Mouse (Mus musculus): ENCODE measurements around the gene Rexo5. TPM values are rescaled to one million over a fixed set of nuclear protein-coding genes. Genes with fewer than 3 reads are reported as not detected.

Rexo5 gene
- total RNA-seq (2021), result 1 to 10 TPM; 1.7 to 2.2 TPM
- long read RNA-seq, experiment 1, partial matches to known transcripts, result 1 of 3 reads
- long read RNA-seq, experiment 1, other reads (novel, unspliced or antisense), result 2 of 3 reads
- long read RNA-seq, experiment 2, result 0 reads

DNA sequence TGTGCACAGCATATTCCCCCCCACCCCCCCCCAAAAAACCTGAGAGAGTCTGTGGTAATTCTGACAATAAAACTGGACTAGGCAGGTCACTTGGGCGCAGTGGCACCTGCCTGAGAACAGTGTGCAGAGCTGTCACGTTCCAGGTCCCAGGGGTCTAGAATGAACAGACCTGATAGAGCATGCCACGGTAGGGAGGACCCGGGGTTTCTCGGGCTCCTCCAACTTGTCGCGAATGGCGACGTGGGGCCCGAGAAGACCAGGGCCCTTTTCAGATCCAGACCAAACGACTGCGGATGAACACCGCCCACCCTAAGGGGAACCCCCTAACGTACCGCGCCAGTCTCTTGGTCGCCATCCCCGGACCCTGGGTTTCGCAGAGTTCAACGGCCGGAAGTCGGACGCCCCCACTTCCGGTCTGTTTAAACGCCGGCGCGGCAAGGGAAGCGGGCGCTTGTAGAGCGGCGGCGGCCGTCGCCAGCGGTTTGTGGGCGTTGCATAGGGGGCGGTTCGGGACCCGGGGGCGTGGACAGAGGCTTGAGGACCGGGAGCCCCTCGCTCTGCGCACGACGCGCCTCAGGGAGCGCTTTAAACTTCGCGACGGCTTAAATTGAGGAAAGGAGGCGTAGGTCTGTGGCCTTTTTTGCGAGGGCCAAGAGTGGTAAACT, at the start of gene Rexo5, which contains the start of gene Eri2:
Gene Rexo5, plus strand, starts transcription at position 421 of the 665 bp plus-strand sequence.
Gene Eri2, minus strand, starts transcription at position 473 of the 665 bp plus-strand sequence.
- H3K27ac ChIP-seq, result peak within 1 kb of the TSS; percentile 86

DNA sequence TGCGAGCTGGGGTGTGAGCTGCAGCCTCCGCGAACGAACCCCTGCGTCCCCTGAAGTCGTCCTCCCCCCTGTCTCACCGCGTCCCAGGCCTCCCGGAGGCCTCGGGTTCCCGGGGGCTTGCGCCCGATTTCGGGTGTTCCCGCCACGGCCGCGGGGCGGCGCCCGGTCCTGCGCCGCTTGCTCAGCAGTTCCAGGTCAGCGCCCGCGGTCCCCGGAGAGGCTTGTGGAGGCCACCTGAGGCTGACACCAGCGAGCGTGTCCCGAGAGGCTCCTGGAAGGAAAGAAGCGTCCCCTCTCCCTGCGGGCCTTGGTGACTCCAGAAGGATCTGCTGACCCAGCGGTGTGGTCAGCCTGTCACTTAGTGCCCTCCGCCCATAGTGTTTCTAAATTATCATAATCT, 49.5 kb upstream of the Rexo5 start:
- no peak for DNase-seq (ENCODE audit: low spot score in 2 of 2)
- H3K27ac ChIP-seq, result no peak overlapping the region
- TF ChIP-seq CTCF (conservative IDR thresholded peaks at IDR 0.05), result peak; percentile 49
- no peak overlapping the region for H3K4me3 ChIP-seq

More for the DNA sequence above, at the start of gene Rexo5, which contains the start of gene Eri2:
- TF ChIP-seq CTCF (conservative IDR thresholded peaks at IDR 0.05), result no peak
- H3K4me3 ChIP-seq, result peak within 1 kb of the TSS; percentile 63
- peak; percentile 45 to 73 for DNase-seq (ENCODE audit: low spot score in 2 of 2)

DNA sequence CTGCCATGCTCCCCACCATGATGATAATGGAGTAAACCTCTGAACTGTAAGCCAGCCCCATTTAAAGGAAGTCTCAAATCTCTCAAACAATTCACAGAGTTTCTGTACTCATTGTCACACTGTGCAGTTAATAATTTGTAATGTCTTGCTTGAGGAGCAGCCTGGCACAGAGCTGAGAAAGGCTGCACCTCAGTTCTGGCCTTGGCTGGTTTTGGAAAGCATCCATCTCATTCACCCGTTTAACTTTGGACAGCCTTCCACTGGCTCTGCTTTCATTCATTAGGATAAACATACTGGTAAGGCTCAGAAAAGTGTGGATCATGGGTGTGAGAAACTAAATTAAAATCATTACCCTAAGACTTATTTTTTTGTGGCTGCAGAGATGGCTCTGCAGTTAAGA, 47.9 kb upstream of the Rexo5 start:
- Histone ChIP-seq H3K4me3 (no peak overlapping the region), H3K27ac (no peak overlapping the region)
- TF ChIP-seq CTCF (conservative IDR thresholded peaks at IDR 0.05), result no peak
- no peak for DNase-seq (ENCODE audit: low spot score in 2 of 2)

DNA sequence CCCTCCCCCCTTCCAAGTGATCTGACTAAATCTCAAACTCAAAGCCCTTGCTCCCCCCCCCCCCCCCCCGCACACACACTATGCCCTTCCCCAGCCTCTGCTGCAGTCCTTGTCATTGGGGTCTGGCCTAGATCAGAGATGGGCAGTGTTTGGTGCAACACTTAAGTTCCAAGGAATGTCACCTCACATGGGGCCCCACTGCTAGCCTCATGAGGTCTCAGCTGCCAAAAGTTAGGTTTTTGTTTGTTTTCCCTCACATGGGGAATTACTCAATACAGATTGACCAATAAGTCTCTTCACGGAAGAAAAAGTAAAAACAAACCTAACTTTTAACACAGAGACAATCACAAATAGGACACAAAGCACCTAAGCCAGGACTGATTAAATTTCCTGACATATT, 45.0 kb upstream of the Rexo5 start:
- Histone ChIP-seq H3K27ac (no peak overlapping the region), H3K4me3 (no peak overlapping the region)
- no peak for TF ChIP-seq CTCF (conservative IDR thresholded peaks at IDR 0.05)
- DNase-seq (ENCODE audit: low spot score in 2 of 2), result no peak

DNA sequence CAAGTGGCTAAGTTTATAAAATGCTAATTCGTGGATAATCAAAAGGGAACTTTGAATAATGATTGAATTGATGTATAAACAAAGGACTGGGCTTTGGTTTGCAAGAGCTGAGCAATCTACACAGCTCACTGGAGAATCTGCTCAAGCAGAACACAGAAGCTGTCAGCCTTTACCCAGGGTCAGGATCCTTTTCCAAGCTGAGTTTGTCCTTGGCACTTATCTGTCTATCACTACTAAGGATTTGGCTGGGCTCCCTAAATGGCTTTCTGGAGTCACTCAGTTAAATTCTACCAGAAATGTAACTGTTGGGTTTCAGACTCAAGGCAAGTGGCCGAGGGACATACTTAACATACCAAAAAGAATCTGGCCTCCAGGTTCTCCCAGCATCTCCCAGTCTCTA, 43.9 kb upstream of the Rexo5 start:
- Histone ChIP-seq H3K4me3 (no peak overlapping the region), H3K27ac (no peak overlapping the region)
- no peak for TF ChIP-seq CTCF (conservative IDR thresholded peaks at IDR 0.05)
- no peak for DNase-seq (ENCODE audit: low spot score in 2 of 2)

DNA sequence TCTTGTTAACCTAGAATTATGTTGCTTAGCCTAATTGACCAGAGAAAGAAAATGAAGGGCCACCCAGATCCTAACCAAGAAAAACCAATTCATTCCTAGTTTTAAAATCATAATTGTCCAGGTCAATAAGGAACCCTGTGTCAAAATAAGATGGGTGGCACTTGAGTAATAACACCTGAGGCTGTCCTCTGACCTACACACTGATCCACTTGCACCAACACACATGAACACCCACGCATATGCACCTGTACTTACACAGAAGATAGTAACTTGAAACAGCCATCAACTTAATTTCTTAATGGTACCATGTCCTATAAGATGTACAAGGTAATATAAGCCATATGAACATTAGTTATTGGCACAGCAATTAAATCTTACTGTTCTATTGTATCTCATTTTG, 40.1 kb upstream of the Rexo5 start:
- H3K27ac ChIP-seq, result no peak overlapping the region
- DNase-seq (ENCODE audit: low spot score in 2 of 2), result no peak
- no peak overlapping the region for H3K4me3 ChIP-seq
- TF ChIP-seq CTCF (conservative IDR thresholded peaks at IDR 0.05), result no peak

DNA sequence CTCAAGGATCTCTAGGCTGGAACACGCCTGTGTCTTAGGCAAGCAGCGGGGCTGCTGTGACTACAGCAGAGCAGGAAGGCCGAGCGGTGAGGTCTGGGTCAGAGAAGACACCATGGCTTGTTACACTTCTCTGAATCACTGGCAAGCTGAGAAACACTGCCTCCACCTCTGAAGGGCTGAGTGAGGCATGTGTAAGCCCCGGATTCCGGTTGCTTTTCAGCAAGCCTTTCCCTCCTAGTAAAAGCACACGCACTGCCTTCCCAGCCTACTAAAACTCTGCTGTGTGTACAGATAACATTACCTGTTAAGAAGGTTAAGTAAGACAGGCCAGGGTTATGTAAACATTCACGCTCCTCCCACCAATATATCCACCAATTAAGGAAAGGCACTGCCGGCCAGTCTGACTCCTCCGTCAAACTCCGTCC, 33.3 kb upstream of the Rexo5 start, which contains the start of gene Acsm3:
Gene Acsm3, plus strand, starts transcription at position 397 of the 425 bp plus-strand sequence.
- TF ChIP-seq CTCF (conservative IDR thresholded peaks at IDR 0.05), result no peak
- DNase-seq (ENCODE audit: low spot score in 2 of 2), result no peak
- Histone ChIP-seq H3K27ac (no peak within 1 kb of the TSS), H3K4me3 (no peak within 1 kb of the TSS)

DNA sequence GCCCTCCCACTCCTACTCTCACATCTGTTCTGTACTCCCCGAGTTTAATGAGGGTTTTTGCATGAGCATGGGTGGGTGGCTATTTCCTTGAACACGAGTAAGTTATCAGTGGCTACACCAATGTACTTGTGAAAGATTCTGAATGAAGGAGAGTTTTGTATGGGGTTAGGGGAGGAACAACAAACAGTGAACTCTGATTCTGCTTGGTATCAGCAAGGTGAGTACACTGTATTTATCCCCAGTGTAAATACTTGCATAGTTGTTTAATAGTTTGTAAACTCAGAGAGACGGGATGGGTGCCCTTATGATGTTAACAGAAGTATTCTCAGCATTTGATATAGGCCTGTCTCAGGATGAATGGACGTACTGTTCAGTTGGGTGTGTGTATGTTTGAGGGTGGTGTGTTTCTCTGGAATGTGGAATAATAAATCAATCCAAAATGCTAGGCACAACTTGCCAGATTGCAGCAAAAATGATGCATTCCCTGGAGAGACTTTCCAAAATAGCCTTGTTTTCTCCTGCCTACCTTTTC, 31.6 kb upstream of the Rexo5 start:
- no peak overlapping the region for H3K4me3 ChIP-seq
- H3K27ac ChIP-seq, result no peak overlapping the region
- no peak for TF ChIP-seq CTCF (conservative IDR thresholded peaks at IDR 0.05)
- DNase-seq (ENCODE audit: low spot score in 2 of 2), result no peak

DNA sequence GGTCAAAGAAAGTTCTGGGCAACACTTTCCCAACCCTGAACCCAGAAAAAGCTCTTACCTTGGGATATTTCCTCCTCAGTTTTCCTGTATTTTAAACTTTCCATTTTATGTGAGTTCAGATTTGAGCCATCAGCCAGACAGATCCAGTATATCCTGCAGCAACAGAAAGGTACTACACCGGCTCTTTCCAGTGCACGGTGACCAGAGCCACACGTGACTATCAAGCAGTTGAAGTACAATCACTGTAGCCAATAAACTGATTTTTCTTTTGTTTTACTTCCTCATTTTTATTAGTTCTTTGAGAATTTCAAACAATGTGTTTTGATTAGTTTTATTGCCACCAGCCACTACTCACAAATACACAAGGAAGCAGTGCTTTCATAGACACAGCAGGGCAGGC, 29.4 kb upstream of the Rexo5 start:
- Histone ChIP-seq H3K27ac (no peak overlapping the region), H3K4me3 (no peak overlapping the region)
- no peak for DNase-seq (ENCODE audit: low spot score in 2 of 2)
- no peak for TF ChIP-seq CTCF (conservative IDR thresholded peaks at IDR 0.05)

DNA sequence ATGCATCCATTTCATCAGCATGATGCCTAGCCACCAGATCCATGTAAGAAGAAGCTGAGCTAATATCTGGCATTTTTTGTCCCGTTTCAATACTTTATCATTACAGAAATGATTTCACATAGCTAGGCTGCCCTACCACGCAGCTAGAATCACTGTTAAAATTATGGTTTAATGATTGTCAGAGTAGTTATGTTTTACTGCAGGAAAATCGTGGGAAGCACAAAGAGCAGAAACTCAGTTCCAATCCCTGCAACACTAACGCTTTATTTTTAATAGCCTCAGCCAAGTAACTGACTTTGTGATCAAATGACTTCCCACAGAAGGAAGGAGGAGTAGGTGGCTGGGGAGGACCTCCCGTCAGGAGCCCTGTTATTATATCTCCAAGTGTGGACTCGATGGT, 26.8 kb upstream of the Rexo5 start:
- Histone ChIP-seq H3K27ac (no peak overlapping the region), H3K4me3 (no peak overlapping the region)
- DNase-seq (ENCODE audit: low spot score in 2 of 2), result no peak
- TF ChIP-seq CTCF (conservative IDR thresholded peaks at IDR 0.05), result no peak

DNA sequence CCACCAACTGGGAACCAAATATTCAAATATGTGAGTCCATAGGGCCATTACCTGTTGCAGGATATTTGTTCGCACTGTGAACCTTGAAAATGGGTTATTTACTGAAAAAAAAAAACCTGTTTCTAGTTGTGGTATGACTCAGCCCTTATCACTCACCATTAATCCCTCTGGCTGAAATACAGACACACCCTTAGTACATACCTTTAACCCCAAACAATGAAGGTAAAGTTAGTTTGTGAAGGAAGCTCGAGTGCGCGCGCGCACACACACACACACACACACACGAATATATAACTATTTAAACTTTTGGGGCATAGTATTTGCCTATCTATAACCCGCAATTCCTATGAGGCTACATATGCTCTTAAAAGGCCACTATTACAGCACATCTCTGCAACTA, 23.9 kb upstream of the Rexo5 start:
- no peak for DNase-seq (ENCODE audit: low spot score in 2 of 2)
- no peak for TF ChIP-seq CTCF (conservative IDR thresholded peaks at IDR 0.05)
- H3K4me3 ChIP-seq, result no peak overlapping the region
- H3K27ac ChIP-seq, result no peak overlapping the region

DNA sequence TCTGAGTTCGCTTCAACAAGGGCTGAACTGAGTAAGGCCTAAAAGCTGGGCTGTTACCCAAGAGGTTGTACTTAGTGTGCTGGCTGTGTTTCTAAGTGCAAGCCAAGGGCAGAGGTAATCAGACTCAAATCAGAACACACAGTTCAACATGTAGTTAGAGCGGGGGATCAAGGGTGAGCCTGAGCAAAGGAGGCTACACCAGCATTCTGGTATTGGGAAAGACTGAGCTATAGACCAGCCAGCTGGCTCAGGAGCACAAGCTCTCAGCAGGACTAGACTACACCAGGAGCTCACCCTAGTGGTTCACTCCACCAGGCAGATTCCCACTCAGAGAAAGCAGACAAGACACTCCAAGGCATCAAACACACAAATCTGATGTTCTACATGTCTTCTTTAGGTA, 10.4 kb upstream of the Rexo5 start:
- no peak for TF ChIP-seq CTCF (conservative IDR thresholded peaks at IDR 0.05)
- DNase-seq (ENCODE audit: low spot score in 2 of 2), result no peak
- Histone ChIP-seq H3K4me3 (no peak overlapping the region), H3K27ac (no peak overlapping the region)

DNA sequence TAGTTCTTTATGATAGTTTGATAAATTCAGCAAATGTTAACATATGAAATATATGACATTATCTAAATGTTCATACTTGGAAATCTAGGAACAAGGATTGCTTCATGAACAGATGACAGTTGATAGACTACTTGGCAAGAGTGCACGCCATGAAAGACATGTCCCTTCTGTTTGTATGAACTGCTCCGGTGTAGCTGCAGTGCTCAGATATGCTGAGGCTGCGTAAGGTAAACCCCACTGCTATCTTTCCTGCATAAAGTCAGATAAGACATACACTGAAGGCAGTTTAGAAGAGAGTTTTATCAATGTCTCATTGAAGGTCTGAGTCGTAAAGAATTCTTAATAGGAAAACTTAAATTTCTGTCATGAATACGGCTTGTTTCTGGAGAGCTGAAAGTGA, 8.9 kb upstream of the Rexo5 start:
- Histone ChIP-seq H3K4me3 (no peak overlapping the region), H3K27ac (no peak overlapping the region)
- no peak for DNase-seq (ENCODE audit: low spot score in 2 of 2)
- no peak for TF ChIP-seq CTCF (conservative IDR thresholded peaks at IDR 0.05)

DNA sequence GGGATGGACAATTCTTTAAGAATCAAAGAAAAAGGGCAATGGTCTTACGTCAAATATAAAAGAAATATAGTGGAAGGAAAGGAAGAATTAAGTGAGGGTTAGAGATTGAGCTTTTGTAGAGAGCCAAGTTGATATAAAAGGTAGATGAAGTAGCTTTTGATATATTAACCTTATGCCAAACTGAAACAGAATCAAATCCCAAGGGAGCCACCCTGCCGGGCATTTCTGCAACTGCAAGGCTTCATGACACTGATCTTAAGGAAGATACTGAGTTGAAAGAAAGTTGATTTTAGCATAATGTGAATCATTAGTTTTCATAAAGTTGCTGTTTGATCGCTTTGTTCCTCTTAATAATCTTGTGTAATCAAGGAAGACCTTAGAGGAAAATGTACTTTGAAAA, 4.8 kb upstream of the Rexo5 start:
- Histone ChIP-seq H3K4me3 (no peak overlapping the region), H3K27ac (no peak overlapping the region)
- TF ChIP-seq CTCF (conservative IDR thresholded peaks at IDR 0.05), result no peak
- no peak for DNase-seq (ENCODE audit: low spot score in 2 of 2)
